Mouse (Mus musculus) E14TG2a.4 (cell line): ENCODE measurements at regions not wholly inside any gene's neighbourhood (a gene's known extent, or its start where the extent isn't known, plus 50 kb on each side); places are given as distances from the start of the nearest gene placed in this dataset.
A peak's percentile ranks its signal among the peaks of the same experiment; 100 is the strongest.

Source experiments
- CTCF ChIP-seq: conservative IDR thresholded peaks from 2 replicates; pipeline ENCODE4 v1.5.1; 2014; ENCODE audit warnings: low read length
- NANOG ChIP-seq: IDR thresholded peaks from 2 replicates; pipeline ENCODE4 v1.6.1; 2014; ENCODE audit warnings: borderline replicate concordance, low read length, mixed read lengths
- POU5F1 ChIP-seq: IDR thresholded peaks from 2 replicates; pipeline ENCODE4 v1.6.1; 2014; ENCODE audit warnings: low read length, borderline replicate concordance

DNA sequence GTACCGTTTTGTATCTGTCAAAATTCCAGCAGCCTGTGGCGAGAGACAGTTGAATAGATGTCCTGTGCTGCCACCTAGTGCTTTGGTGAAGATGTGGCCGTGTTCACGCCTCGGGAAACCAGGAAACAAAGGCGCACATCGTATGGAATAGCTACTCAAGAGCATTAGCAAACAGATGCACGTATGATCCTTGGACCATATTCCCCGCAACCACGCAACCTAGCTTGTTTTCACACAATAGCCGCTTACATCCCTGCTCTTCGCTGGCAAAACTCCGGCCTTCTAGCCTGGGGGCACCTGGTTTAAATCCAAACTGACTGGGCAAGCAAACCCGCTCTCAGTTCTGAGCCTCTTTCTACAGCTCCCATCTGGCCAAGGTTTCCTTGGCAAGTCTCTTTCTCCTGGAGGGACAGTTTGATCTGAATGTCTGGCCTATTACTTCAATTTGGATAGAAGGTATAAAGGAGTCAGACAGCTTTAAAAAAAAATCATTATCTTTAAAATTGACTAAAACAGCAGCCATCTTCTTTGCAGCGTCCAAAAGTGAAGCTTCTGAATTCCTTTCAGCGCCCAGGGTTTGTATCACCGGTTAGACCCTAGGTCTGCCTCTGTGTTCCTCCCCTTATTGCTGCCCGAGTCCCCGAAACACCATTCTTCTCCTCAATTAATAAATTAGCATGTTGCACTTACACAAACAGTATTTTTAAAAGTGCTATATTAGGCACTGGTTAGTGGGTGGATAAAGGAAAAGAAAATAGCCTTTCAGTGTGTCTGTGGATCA is 295.0 kb upstream of the Prkd1 start:
- TF ChIP-seq CTCF (peak; percentile 54), NANOG (no peak), POU5F1 (no peak)
